Mouse (Mus musculus): ENCODE results near the gene Scgb1b27. TPM values are rescaled to one million over a fixed set of nuclear protein-coding genes. Genes with fewer than 3 reads are reported as not detected.

The Scgb1b27 gene
- polyA plus RNA-seq (2012; rRNA removed): not detected in 2 replicates

DNA sequence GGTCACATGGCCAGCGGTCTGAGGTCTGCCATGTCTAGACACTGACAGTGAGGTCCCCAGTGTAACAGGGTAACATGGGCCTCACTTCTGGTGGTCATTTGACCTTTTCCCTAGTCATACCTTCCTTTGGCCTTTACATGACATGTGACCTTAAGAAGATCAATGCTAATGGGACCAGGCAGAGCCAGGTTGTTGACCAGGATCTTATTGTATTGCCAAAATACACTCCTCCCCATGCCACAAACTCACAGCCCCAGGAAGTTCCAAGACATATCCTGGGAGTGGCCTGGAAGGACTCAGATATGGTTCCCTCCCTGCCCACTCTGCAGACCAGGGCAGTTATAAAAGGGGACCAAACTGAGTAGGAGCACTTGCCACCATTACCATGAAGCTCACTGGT lies at the start of gene Scgb1b27:
Gene Scgb1b27, plus strand, starts transcription at position 301 of the 400 bp plus-strand sequence.

DNA sequence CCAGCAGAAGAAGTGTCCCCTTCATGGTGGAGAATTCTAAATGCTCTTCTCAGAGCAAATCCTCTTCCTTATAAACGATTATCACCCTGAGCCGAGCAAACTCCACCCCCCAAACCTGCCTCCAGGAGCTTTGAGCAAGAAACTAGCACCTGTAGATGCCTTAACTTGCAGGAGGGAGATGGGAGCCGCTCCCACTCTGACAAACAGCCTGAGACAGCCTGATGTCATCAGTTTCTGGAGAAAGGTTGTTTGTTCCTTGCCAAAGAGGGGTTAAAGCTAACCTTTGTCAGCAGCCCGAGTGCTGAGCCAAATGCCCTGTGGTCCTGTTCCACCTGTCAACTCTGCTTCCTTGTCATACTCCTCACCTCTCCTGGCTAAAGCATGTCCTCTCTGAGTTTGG lies 7.4 kb upstream of the Scgb1b27 start, which contains the start of gene Scgb2b27:
Gene Scgb2b27, minus strand, starts transcription at position 101 of the 400 bp plus-strand sequence.

Other genes starting within 250 kb of the Scgb1b27 start
- not detected in 2 replicates for gene Scgb2b26, start 76.4 kb upstream of the Scgb1b27 start, polyA plus RNA-seq (2012; rRNA removed)
- gene Scgb2b27, start 7.5 kb upstream of the Scgb1b27 start, polyA plus RNA-seq (2012; rRNA removed): not detected in 2 replicates
- gene Scgb1b30, start 73.9 kb downstream of the Scgb1b27 start, polyA plus RNA-seq (2012; rRNA removed): not detected in 2 replicates
- gene Wtip, start 111.8 kb downstream of the Scgb1b27 start, polyA plus RNA-seq (2012; rRNA removed): 56.3 and 68.9 TPM in 2 replicates
- gene Uba2, start 148.1 kb downstream of the Scgb1b27 start, polyA plus RNA-seq (2012; rRNA removed): 38.0 and 39.3 TPM in 2 replicates
- gene Pdcd2l, start 175.2 kb downstream of the Scgb1b27 start, polyA plus RNA-seq (2012; rRNA removed): 40.2 and 44.5 TPM in 2 replicates
- gene Gpi1, start 208.9 kb downstream of the Scgb1b27 start, polyA plus RNA-seq (2012; rRNA removed): 304 and 366 TPM in 2 replicates
- not detected in 2 replicates for gene Gm6096, start 229.6 kb downstream of the Scgb1b27 start, polyA plus RNA-seq (2012; rRNA removed)

Measured in ovary, adult 2 months (tissue).